Mouse (Mus musculus) brain, embryonic 14.5 days (tissue): ENCODE data around the gene Rad51b.

ENCODE experiments used
- CTCF ChIP-seq: fragments of 200-500 bp; IDR thresholded peaks from 2 replicates; pipeline ENCODE4 v1.5.1; 2012; ENCODE audit warnings: inconsistent platforms, mild to moderate bottlenecking, moderate library complexity, borderline replicate concordance; ENCODE audit not compliant: insufficient read depth, insufficient read length; ENCODE audit errors: extremely low read depth
- POLR2A ChIP-seq: fragments of 200-500 bp; IDR thresholded peaks from 2 replicates; pipeline ENCODE4 v1.6.1; 2012; ENCODE audit warnings: mild to moderate bottlenecking, inconsistent platforms, borderline replicate concordance; ENCODE audit not compliant: poor library complexity, insufficient read depth, insufficient read length, severe bottlenecking; ENCODE audit errors: extremely low read depth

DNA sequence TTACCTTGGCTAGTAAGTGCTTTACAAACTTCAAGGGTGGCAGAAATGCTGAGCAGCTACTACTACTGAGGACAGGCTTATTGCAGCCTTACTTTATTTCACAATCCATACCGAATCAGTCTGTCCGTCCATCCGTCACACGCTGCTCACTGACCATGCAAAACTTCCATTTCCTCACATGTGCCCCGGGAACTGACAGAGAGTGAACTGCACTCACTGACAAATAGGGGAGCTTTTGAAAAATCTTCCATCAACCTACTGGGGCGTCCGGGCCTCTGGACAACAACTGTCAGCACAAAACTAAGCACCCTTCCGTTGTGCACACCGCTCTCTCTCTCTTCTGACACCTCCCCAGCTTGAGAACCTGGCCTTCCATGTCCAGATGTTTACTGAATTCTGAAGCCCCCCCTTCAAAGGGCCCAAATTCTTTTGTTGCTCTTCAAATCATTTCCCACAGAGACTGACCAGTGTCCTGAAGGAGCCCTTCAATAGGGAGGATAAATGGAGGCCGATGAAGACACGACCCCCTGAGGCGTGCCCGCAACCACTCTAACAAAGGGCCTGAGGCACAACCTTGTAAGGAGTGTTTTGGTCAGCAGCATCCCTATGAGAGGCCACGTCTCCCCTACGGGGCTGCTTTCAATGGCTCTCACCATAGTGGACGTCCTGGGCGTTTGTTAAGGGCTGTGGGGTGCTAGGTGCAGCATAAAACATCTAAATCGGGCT is 515.9 kb downstream of the Rad51b start:
- TF ChIP-seq POLR2A (no peak), CTCF (no peak)
